Mouse (Mus musculus) lung, postnatal 0 days (tissue): ENCODE data around the gene Pthlh.

Experiments used
- CTCF ChIP-seq: IDR thresholded peaks from 2 replicates; pipeline ENCODE4 v1.5.1; 2016; ENCODE audit warnings: antibody characterized with exemption, mild to moderate bottlenecking
- EP300 ChIP-seq: IDR thresholded peaks from 2 replicates; pipeline ENCODE4 v1.6.1; 2016; ENCODE audit warnings: antibody characterized with exemption, mild to moderate bottlenecking, control low read depth

GRCm38 (mm10) chr6:147226696-147227095 is 37.3 kb downstream of the Pthlh start:
- TF ChIP-seq CTCF (no peak), EP300 (no peak)
